ENCODE assay signal across 8 mouse cellular contexts in genomic region chr6:91685896-91686295, GRCm38 (mm10). TPM values are rescaled to one million over a fixed set of nuclear protein-coding genes. Genes with fewer than 3 reads are reported as not detected.
DNase-seq lines count a peak whose midpoint lies in the region; ATAC-seq lines count a peak whose summit lies in the region.

No protein-coding gene starts in this region.

- H3K4me2 ChIP-seq in kidney, embryonic 14.5 days (replicated peaks; ENCODE audit: low read depth, low read length): peak overlapping the region; percentile 91
- peak overlapping the region; percentile 24; the same call in 1 of the 2 replicates for H3K4me2 ChIP-seq in forebrain, embryonic 11.5 days (ENCODE audit: low read depth, low read length, severe bottlenecking)
- H3K4me2 ChIP-seq in kidney, embryonic 16.5 days (replicated peaks; ENCODE audit: low read depth, low read length): peak overlapping the region; percentile 68
- H3K4me2 ChIP-seq in neural tube, embryonic 12.5 days (replicated peaks): peak overlapping the region; percentile 81

- no peaks in the 10 kb centered on the region for H3K27me3 ChIP-seq in kidney, embryonic 14.5 days (ENCODE audit: control insufficient read depth, insufficient read depth, low read length)
- H3K27me3 ChIP-seq in forebrain, embryonic 11.5 days (ENCODE audit: control insufficient read depth, insufficient read depth, low read length): no peaks in the 10 kb centered on the region
- H3K27me3 ChIP-seq in kidney, embryonic 16.5 days (ENCODE audit: insufficient read depth, low read length): no peaks in the 10 kb centered on the region
- no peaks in the 10 kb centered on the region for H3K27me3 ChIP-seq in neural tube, embryonic 12.5 days (replicated peaks)

- no peak for ATAC-seq in kidney, embryonic 14.5 days (ENCODE audit: low FRiP score, low TSS enrichment)
- ATAC-seq in forebrain, embryonic 11.5 days (replicated peaks; ENCODE audit: low FRiP score): no peak
- no peak for ATAC-seq in kidney, embryonic 16.5 days (ENCODE audit: low FRiP score, low TSS enrichment)
- ATAC-seq in neural tube, embryonic 12.5 days (ENCODE audit: low FRiP score, low read depth): no peak
- no peak for ATAC-seq in megakaryocyte-erythroid progenitor cell, adult 5-6 weeks (replicated peaks; ENCODE audit: low FRiP score, low TSS enrichment, poor library complexity, severe bottlenecking)

- 0 out of 2 replicates have a peak, but pooled peaks cover 3% of the 10 kb centered on the region for H3K36me3 ChIP-seq in kidney, embryonic 14.5 days (ENCODE audit: control insufficient read depth, insufficient read depth, low read length)
- H3K36me3 ChIP-seq in forebrain, embryonic 11.5 days (ENCODE audit: control insufficient read depth, insufficient read depth, low read length): no peaks in the 10 kb centered on the region
- no peaks in the 10 kb centered on the region for H3K36me3 ChIP-seq in kidney, embryonic 16.5 days (ENCODE audit: insufficient read depth, low read length)
- H3K36me3 ChIP-seq in neural tube, embryonic 12.5 days: peaks cover 5% of the 10 kb centered on the region; the same call in 1 of the 2 replicates

- WGBS in kidney, embryonic 14.5 days: 64% methylated on average over 7 of the region's 7 CpGs
- WGBS in forebrain, embryonic 11.5 days: 87% methylated on average over 7 of the region's 7 CpGs
- 60% methylated on average over 7 of the region's 7 CpGs for WGBS in kidney, embryonic 16.5 days
- 83% methylated on average over 7 of the region's 7 CpGs for WGBS in neural tube, embryonic 12.5 days

- H3K4me1 ChIP-seq in kidney, embryonic 14.5 days (ENCODE audit: control insufficient read depth, insufficient read depth, low read length): peaks cover 49% of the 10 kb centered on the region
- H3K4me1 ChIP-seq in forebrain, embryonic 11.5 days (replicated peaks; ENCODE audit: control insufficient read depth, insufficient read depth, low read length): peaks cover 16% of the 10 kb centered on the region
- H3K4me1 ChIP-seq in kidney, embryonic 16.5 days (ENCODE audit: insufficient read depth, low read length): peaks cover 55% of the 10 kb centered on the region
- H3K4me1 ChIP-seq in neural tube, embryonic 12.5 days: peaks cover 36% of the 10 kb centered on the region

- H3K9me3 ChIP-seq in kidney, embryonic 14.5 days (ENCODE audit: control insufficient read depth, low read length): no peaks in the 10 kb centered on the region
- H3K9me3 ChIP-seq in forebrain, embryonic 11.5 days (ENCODE audit: control insufficient read depth, low read length): no peaks in the 10 kb centered on the region
- H3K9me3 ChIP-seq in kidney, embryonic 16.5 days (ENCODE audit: low read length): no peaks in the 10 kb centered on the region
- no peaks in the 10 kb centered on the region for H3K9me3 ChIP-seq in neural tube, embryonic 12.5 days

- no peak for DNase-seq in kidney, adult 18-20 months
- no peak for DNase-seq in forebrain, embryonic 11.5 days (ENCODE audit: low spot score)
- no peak for DNase-seq in embryo, embryonic 9.5 days (ENCODE audit: extremely low spot score)
- no peak for DNase-seq in left cerebral cortex, postnatal 25 days (ENCODE audit: low spot score in 2 of 2)

- no peak overlapping the region for H3K27ac ChIP-seq in kidney, embryonic 14.5 days (ENCODE audit: low read depth, low read length)
- H3K27ac ChIP-seq in forebrain, embryonic 11.5 days (ENCODE audit: low read depth, low read length): no peak overlapping the region
- H3K27ac ChIP-seq in kidney, embryonic 16.5 days (ENCODE audit: low read length): 0 out of 2 replicates have a peak overlapping the region, but pooled peaks have one; percentile 2
- no peak overlapping the region for H3K27ac ChIP-seq in neural tube, embryonic 12.5 days

- H3K9ac ChIP-seq in kidney, embryonic 14.5 days (ENCODE audit: low read depth, low read length): peak overlapping the region; percentile 28
- no peak overlapping the region for H3K9ac ChIP-seq in forebrain, embryonic 11.5 days (ENCODE audit: low read length)
- H3K9ac ChIP-seq in kidney, embryonic 16.5 days (replicated peaks; ENCODE audit: low read length): peak overlapping the region; percentile 85
- no peak overlapping the region for H3K9ac ChIP-seq in neural tube, embryonic 12.5 days

- peak overlapping the region; percentile 94 for H3K4me3 ChIP-seq in kidney, embryonic 14.5 days (ENCODE audit: low read length)
- 0 out of 2 replicates have a peak overlapping the region, but pooled peaks have one; percentile 5 for H3K4me3 ChIP-seq in forebrain, embryonic 11.5 days (ENCODE audit: low read depth, low read length)
- H3K4me3 ChIP-seq in kidney, embryonic 16.5 days (ENCODE audit: low read length): peak overlapping the region; percentile 67
- peak overlapping the region; percentile 93 for H3K4me3 ChIP-seq in neural tube, embryonic 12.5 days

- intact Hi-C loops in left cerebral cortex, postnatal 25 days (cut with DNase I): loop anchor here (2.0 to 5.0 kb wide), 2 partner anchors 33 to 169 kb away; partner anchors contain the start of genes Lsm3 and Xpc

RNA-seq across cellular contexts. Expression of gene Slc6a6, which starts 2.0 kb away (rescaled TPM):
- polyA plus RNA-seq in kidney, embryonic 14.5 days (2014; fragmentation: Nextera tagmentation; extraction: Ambion mirVana): 51.7 and 95.1 TPM in 2 replicates
- 44.2 and 49.3 TPM in 2 replicates for polyA plus RNA-seq in forebrain, embryonic 11.5 days (2014; fragmentation: Nextera tagmentation; extraction: Ambion mirVana)
- polyA plus RNA-seq in kidney, embryonic 16.5 days (2015; fragmentation: Nextera tagmentation; extraction: Ambion mirVana): 82.9 and 96.3 TPM in 2 replicates
- 60.8 and 72.4 TPM in 2 replicates for polyA plus RNA-seq in neural tube, embryonic 12.5 days (2016; fragmentation: Nextera tagmentation; extraction: Ambion mirVana)
- total RNA-seq in left cerebral cortex, postnatal 25 days (2021): 100 to 1,000 TPM; 128 to 149 TPM
- total RNA-seq in megakaryocyte-erythroid progenitor cell, adult 5-6 weeks (2014; fragmentation: Nextera tagmentation): 34.0 and 48.8 TPM in 2 replicates
- 19.8 and 21.3 TPM in 2 replicates for total RNA-seq in megakaryocyte-erythroid progenitor cell, adult 5-6 weeks (2017)

Comparison
In these comparisons a context has a peak if more than half of its experiments do, and no peak if none do; other contexts are left out.
1. H3K4me2 ChIP-seq: peak in every context shown above with its lines; median percentile 91 in kidney, embryonic 14.5 days; 81 in neural tube, embryonic 12.5 days; 68 in kidney, embryonic 16.5 days; 24 in forebrain, embryonic 11.5 days.
2. H3K4me3 ChIP-seq: peak in every context shown above with its lines; median percentile 94 in kidney, embryonic 14.5 days; 93 in neural tube, embryonic 12.5 days; 67 in kidney, embryonic 16.5 days; 5 in forebrain, embryonic 11.5 days.
3. H3K9ac ChIP-seq: peak in kidney, embryonic 14.5 days (single experiment) and kidney, embryonic 16.5 days (single experiment); none in forebrain, embryonic 11.5 days (single experiment) and neural tube, embryonic 12.5 days (single experiment).